Mouse (Mus musculus): ENCODE measurements around the gene Tmem72.

The Tmem72 gene

GRCm38 (mm10) chr6:116716666-116717065 is at the start of gene Tmem72:
Gene Tmem72, minus strand, starts transcription at chr6:116716913.
- DNase-seq (ENCODE audit: low read depth): no peak

- DNase-seq (ENCODE audit: low read depth): no peak
These were observed 47.8 kb upstream of the Tmem72 start for GRCm38 (mm10) chr6:116764524-116764923.

GRCm38 (mm10) chr6:116762333-116762732 is 45.6 kb upstream of the Tmem72 start:
- DNase-seq (ENCODE audit: low read depth): no peak

- DNase-seq (ENCODE audit: low read depth): no peak
These were observed 43.5 kb upstream of the Tmem72 start for GRCm38 (mm10) chr6:116760181-116760580.

- DNase-seq (ENCODE audit: low read depth): no peak
These were observed 39.7 kb upstream of the Tmem72 start for GRCm38 (mm10) chr6:116756364-116756763.

- no peak for DNase-seq (ENCODE audit: low read depth)
These were observed 21.3 kb upstream of the Tmem72 start for GRCm38 (mm10) chr6:116738046-116738445.

GRCm38 (mm10) chr6:116735361-116735760 is 18.6 kb upstream of the Tmem72 start:
- DNase-seq (ENCODE audit: low read depth): no peak

- DNase-seq (ENCODE audit: low read depth): no peak
These were observed 16.9 kb upstream of the Tmem72 start for GRCm38 (mm10) chr6:116733577-116733976.

GRCm38 (mm10) chr6:116724489-116725160 is 7.9 kb upstream of the Tmem72 start:
- no peak for DNase-seq (ENCODE audit: low read depth)

GRCm38 (mm10) chr6:116718920-116719319 is 2.2 kb upstream of the Tmem72 start:
- DNase-seq (ENCODE audit: low read depth): no peak

GRCm38 (mm10) chr6:116718361-116718760 is 1.6 kb upstream of the Tmem72 start:
- DNase-seq (ENCODE audit: low read depth): no peak

GRCm38 (mm10) chr6:116717851-116718250 is 1.1 kb upstream of the Tmem72 start:
- no peak for DNase-seq (ENCODE audit: low read depth)

- no peak for DNase-seq (ENCODE audit: low read depth)
These were observed 1.5 kb downstream of the Tmem72 start for GRCm38 (mm10) chr6:116715166-116715565.

- no peak for DNase-seq (ENCODE audit: low read depth)
These were observed 2.1 kb downstream of the Tmem72 start for GRCm38 (mm10) chr6:116714576-116714975.

- no peak for DNase-seq (ENCODE audit: low read depth)
These were observed 2.7 kb downstream of the Tmem72 start for GRCm38 (mm10) chr6:116713966-116714365.

- DNase-seq (ENCODE audit: low read depth): no peak
These were observed 4.2 kb downstream of the Tmem72 start for GRCm38 (mm10) chr6:116712503-116712902.

GRCm38 (mm10) chr6:116712062-116712461 is 4.7 kb downstream of the Tmem72 start:
- DNase-seq (ENCODE audit: low read depth): no peak

GRCm38 (mm10) chr6:116704320-116704719 is 12.4 kb downstream of the Tmem72 start:
- DNase-seq (ENCODE audit: low read depth): no peak

- DNase-seq (ENCODE audit: low read depth): no peak
These were observed 15.9 kb downstream of the Tmem72 start for GRCm38 (mm10) chr6:116700821-116701220.

GRCm38 (mm10) chr6:116697896-116698425 is 18.8 kb downstream of the Tmem72 start:
- no peak for DNase-seq (ENCODE audit: low read depth)

GRCm38 (mm10) chr6:116697413-116697812 is 19.3 kb downstream of the Tmem72 start:
- no peak for DNase-seq (ENCODE audit: low read depth)

GRCm38 (mm10) chr6:116694346-116694745 is 22.4 kb downstream of the Tmem72 start:
- no peak for DNase-seq (ENCODE audit: low read depth)

- no peak for DNase-seq (ENCODE audit: low read depth)
These were observed 23.1 kb downstream of the Tmem72 start for GRCm38 (mm10) chr6:116693639-116694038.

- peak; percentile 62 for DNase-seq (ENCODE audit: low read depth)
These were observed 34.4 kb downstream of the Tmem72 start for GRCm38 (mm10) chr6:116682317-116682716.
